Mouse (Mus musculus) thymus, adult 2 months (tissue): Measurements from ENCODE around the gene Gemin7.

Source experiments
- CTCF ChIP-seq: fragments of 200-500 bp; IDR thresholded peaks from 2 replicates; pipeline ENCODE4 v1.5.1; 2012; ENCODE audit warnings: mild to moderate bottlenecking, control low read depth, low read length, moderate library complexity, borderline replicate concordance; ENCODE audit not compliant: control insufficient read depth, poor library complexity, insufficient read depth; ENCODE audit errors: extremely low read depth
- POLR2A ChIP-seq: fragments of 200-500 bp; IDR thresholded peaks from 2 replicates; pipeline ENCODE4 v1.6.1; 2012; ENCODE audit warnings: mild to moderate bottlenecking, low read length, control low read depth, moderate library complexity; ENCODE audit not compliant: control insufficient read depth, poor library complexity, insufficient read depth; ENCODE audit errors: extremely low read depth

DNA sequence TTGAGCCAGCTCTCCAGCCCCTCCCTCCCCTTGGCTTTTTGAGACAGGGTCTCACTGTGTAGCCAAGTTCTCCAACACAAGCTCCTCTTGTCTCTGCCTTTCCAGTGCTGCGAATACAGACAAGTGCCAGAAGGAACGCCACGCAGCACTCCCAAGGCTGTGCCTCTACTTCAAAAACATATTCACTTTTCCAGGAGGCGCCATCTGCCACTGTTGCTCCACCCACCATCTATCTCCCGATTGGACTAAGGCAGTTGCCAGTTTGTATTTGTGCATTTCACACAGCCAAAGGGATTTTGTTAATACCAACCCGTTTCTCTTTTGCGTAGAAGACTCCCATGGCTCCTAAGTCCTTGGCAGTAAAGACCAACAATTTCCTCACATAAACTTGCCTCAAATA, 43.4 kb upstream of the Gemin7 start:
- no peak for TF ChIP-seq POLR2A
- no peak for TF ChIP-seq CTCF
